Mouse (Mus musculus): ENCODE measurements around the gene Chil4.

The Chil4 gene

GRCm38 (mm10) chr3:106170522-106171053, 48.7 kb downstream of the Chil4 start:
- no peak for DNase-seq (ENCODE audit: low read depth, low spot score)

- DNase-seq (ENCODE audit: low read depth, low spot score) = no peak
Observed at GRCm38 (mm10) chr3:106167464-106167863, 51.8 kb downstream of the Chil4 start, which contains the start of gene Chil3. TSS of gene Chil3 (minus strand) at chr3:106167564.

GRCm38 (mm10) chr3:106154413-106154812, 64.9 kb downstream of the Chil4 start:
- no peak for DNase-seq (ENCODE audit: low read depth, low spot score)
